Mouse (Mus musculus) heart, postnatal 0 days (tissue): ENCODE data around the gene Larp4b.

Source experiments
- CTCF ChIP-seq: IDR thresholded peaks from 2 replicates; pipeline ENCODE4 v1.5.1; 2016; ENCODE audit warnings: antibody characterized with exemption, control low read depth, low read depth
- EP300 ChIP-seq: IDR thresholded peaks from 2 replicates; pipeline ENCODE4 v1.6.1; 2016; ENCODE audit warnings: antibody characterized with exemption, low read depth

DNA sequence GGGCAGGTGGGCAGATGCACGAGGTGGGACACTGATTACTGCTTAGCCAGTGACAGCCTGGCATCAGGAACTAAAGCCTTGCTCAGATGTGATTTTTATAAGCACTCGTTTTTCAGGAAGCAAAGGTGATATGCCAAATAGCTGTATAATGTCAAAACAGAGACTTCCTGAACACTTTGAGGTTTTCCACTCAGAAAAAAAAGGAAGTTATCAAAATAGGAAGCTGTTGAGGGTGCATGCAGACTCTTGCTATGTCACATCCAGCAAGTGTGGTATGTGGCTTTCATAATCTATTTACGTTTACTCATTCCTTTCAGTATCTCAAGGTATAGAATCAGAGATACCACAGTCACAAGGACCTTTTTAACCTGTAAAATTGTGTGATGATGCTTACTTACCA lies 79.7 kb downstream of the Larp4b start:
- TF ChIP-seq CTCF (no peak), EP300 (no peak)
